Mouse (Mus musculus): ENCODE data around the gene Olfr161.
"Not testable (repeated sequence)": the region's sequence is repeated elsewhere in the genome, so short reads cannot be mapped to it uniquely, and the experiment has no call there.

Olfr161 gene

DNA sequence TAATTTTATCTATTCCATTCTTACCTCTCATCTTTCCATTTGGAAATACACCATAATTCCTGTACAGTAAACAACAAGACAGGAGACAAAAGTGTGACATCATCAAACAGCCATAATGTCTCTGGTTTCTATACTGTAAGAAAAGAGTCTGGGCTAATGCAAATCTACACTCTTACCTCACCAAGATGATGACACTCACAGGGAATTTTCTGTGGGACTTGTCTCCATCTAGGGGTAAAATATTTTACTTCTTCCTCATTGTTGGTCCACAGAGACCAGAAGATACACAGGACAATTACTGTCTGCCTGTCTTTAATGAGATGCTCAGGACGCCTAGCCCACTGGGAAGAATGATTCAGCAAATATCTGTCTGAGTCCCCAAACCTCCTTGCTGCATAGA lies at the start of gene Olfr161:
Olfr161 (plus strand) TSS at position 352 of the 400 bp plus-strand sequence.
- DNase-seq (ENCODE audit: low read depth, low spot score), result no peak

DNA sequence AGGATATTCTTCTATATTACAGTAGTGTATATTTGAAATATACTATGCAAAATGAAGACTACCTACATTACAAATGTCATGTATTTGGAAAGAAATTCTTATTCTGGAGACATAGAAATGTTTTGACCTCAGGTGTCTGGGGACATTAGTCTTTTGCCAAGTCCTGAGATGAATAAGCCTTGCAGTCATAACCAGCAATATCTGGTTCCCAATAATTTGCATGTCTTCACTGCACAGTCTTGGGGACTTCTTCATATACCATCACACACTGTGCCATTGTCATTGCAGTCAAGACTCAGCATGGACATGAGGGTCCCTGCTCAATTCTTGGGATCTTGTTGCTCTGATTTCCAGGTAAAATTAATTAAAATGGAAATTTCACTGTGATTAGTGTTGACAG lies 27.3 kb upstream of the Olfr161 start:
- no peak for DNase-seq (ENCODE audit: low read depth, low spot score)

DNA sequence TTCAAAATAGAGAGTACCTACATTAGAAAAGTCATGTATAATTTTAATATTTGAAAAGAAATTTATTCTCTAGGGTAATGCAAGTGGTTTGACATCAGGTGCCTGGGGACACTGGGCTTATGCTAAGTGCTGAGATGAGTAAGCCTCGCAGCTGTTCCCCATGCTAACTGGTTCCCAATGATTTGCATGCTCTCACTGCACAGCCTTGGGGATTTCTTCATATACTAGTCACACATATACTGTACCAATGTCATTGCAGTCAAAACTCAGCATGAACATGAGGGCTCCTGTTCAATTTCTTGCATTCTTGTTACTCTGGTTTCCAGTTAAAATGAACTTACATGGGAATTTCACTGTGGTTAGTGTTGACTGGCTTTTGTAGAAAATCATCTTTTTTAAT lies 13.2 kb upstream of the Olfr161 start:
- DNase-seq (ENCODE audit: low read depth, low spot score), result not testable (repeated sequence)

DNA sequence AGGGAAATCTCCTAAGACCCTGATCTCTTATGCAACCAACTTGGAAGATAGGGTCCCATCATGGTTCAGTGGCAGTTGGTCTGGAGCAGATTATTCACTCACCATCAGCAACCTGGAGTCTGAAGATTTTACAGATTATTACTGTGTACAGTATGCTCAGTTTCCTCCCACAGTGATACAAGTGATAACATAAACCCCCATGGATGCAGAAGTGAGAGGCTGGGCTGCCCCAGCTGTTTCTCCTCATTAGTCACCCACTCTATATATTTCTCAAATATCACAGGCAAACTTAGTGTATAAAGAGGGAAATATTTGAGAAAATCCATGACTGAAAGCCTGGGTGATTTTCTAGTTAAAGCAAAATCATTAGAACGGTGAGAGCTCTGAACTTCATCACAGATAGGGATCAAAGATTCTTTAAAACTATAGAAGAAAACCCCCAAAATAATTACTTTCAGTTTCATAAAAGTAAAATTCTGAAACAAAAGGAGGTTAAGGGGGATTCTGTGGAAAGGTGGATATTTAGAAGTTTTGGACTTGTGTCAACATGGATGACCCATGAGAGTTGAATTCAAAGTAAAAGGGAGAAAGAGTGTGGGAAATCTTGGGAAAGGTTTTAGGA lies 12.5 kb upstream of the Olfr161 start:
- DNase-seq (ENCODE audit: low read depth, low spot score), result not testable (repeated sequence)

DNA sequence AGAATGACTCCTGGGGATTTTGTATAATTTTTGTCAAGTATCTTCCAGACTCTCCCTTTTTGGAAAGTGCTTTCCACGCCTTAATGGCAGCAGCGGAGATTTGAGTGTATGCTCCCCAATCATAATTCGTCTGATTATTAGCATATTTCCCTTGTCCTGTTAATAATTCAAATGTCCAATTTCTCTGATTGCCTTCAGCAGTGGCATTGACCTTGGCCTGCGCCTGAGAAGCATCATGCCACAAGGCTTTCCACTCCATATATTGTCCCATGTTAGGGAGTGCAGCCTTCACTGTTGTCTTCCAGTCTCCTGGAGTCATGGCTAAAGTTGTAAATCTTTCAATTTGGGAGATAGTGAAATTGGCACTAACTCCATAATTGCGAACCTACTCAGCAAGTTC lies 40.5 kb downstream of the Olfr161 start:
- not testable (repeated sequence) for DNase-seq (ENCODE audit: low read depth, low spot score)

DNA sequence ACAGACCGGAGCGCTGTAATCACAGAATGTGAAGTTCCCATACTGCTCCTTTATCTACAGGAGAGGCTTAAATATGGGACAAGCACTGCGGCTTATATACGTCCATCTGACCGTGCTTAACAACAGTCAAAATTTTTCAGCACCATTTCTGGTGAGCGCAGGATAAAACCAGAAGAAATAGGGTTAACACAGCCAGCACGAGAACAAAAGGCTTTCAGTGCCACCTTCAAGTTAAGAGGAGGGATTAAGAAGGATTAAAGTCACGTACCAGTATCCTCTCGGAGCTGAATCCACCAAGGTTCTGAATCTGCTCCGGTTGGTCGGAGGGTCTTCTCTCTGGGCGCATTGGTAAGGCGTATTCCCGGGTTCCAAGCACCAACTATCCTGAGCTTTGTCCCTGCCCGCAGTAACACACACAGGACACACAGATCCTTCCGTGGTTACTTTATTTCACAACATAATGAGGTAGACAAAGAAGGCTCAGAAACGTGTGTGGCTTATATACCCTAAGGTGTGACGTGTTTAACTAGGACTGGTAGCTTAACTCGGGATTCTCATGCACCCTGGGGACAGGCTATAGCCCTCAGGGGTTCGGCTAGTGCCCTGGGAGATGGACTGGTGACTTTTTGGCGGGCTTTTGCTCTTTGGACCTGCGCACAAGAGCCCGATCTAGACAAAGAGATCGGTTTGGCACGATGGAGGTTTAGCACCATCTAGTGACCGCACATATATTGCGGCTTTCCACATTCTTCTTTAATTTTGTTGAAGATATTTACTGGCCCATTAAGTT lies 41.9 kb downstream of the Olfr161 start:
- not testable (repeated sequence) for DNase-seq (ENCODE audit: low read depth, low spot score)

Measured in c-Kit-negative CD71-positive TER-119-positive erythroid progenitor cells, embryonic 14.5 days (primary cell).